Mouse (Mus musculus) testis, adult 2 months (tissue): ENCODE results near the gene Card10.

Experiments
- CTCF ChIP-seq: fragments of 200-500 bp; IDR thresholded peaks from 2 replicates; pipeline ENCODE4 v1.5.1; 2012; ENCODE audit warnings: low read depth, mild to moderate bottlenecking, inconsistent platforms, low read length, moderate library complexity; ENCODE audit not compliant: control insufficient read depth, insufficient read depth, insufficient replicate concordance
- POLR2A ChIP-seq: fragments of 200-500 bp; IDR thresholded peaks from 2 replicates; pipeline ENCODE4 v1.6.1; 2012; ENCODE audit warnings: low read depth, mild to moderate bottlenecking, inconsistent platforms, low read length, moderate library complexity; ENCODE audit not compliant: control insufficient read depth

GRCm38 (mm10) chr15:78785258-78785657 lies 17.6 kb downstream of the Card10 start:
- TF ChIP-seq POLR2A (no peak), CTCF (no peak)
